Mouse (Mus musculus) inflammation-experienced regulatory T-cells, adult 6 months (primary cell): ENCODE results near the gene 1700025C18Rik. TPM values are rescaled to one million over a fixed set of nuclear protein-coding genes. Genes with fewer than 3 reads are reported as not detected.

Source experiments
- ATAC-seq: one replicate; pipeline ENCODE4 v1.8.0; 2017
- polyA plus RNA-seq, 3 experiments: library from polyadenylated mRNA; unstranded; fragments of 100-300 nt; shearing (Covaris generic); gene quantifications; one replicate each; pipeline ENCODE4 v1.2.1; 2017

The 1700025C18Rik gene
- polyA plus RNA-seq, result not detected

DNA sequence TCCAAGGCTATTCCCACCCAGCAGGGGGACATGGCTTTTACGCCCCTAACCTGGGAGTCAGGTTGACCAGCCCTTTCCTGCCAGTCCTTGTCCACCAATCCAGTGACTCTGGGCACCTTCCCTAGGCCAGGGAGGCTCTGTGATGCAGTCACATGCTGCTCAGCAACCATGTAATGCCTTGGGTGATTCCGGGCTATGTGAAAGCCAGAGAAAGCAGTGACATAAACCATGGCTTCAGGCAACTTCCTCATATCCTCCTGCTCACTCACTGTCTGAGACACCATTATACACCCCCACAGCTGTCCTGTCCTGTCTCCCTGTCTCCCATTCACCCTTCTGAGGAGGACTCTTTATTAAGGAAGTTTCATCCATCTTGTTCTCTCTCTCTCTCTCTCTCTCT, at the start of gene 1700025C18Rik:
Gene 1700025C18Rik (minus strand): TSS at position 101 of the 400 bp plus-strand sequence.
- ATAC-seq, result no peak

- no peak for ATAC-seq
Measured at GRCm38 (mm10) chr2:165136049-165136448, 45.5 kb upstream of the 1700025C18Rik start.

DNA sequence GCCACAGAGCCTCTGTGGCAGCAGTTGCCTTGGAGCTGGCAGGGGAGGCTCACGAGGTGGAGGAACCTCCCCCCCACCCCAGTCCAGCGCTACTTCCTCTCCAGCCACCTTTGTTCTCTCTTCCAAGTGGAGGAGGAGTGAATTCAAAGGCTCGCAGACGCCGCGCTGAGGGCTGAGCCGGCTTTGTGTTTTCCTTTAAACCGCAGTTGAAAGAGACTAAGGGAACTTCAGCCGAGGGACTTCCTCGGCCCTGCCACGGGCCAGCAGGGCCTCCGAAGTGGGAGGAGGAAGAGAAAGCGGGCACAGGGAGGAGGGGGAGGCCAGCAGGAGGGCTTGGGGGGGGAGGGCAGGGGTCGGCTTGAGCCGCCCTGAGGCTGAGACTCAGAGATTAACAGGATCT, 43.0 kb upstream of the 1700025C18Rik start:
- ATAC-seq, result no peak

- ATAC-seq, result no peak
Measured at GRCm38 (mm10) chr2:165131428-165131827, 40.9 kb upstream of the 1700025C18Rik start.

GRCm38 (mm10) chr2:165129189-165129588, 38.6 kb upstream of the 1700025C18Rik start:
- ATAC-seq, result no peak

DNA sequence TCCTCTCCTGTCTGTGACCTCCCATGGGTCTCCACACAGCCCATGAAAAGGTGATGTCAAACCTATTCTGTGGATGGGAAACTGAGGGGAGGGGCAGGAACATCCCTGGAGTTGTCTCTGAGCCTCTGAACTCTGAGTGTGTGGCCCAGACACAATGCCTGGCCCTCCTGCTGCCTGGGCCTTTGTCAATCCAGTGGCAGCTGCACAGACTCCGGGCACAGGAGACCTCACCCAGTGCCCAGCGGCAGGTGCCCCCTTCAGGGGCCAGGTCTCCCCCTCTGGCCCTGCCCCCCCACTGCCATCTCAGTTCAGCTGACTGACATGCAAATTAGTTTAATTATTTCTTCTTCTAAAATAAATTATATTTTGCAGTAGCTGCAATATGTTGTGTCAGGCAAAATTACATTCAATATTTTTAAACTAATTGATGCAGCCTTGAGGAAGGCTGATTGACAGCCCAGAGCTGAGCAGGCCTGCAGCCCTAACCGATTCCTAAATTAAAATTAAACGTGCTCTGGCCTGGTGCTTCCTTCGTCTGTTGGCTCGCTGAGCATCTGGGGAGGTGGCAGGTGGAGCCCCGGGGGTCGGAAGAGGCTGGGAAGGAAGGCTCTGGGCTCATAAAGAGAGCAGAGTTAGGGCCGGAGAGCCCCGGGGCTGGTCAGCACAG, 36.5 kb upstream of the 1700025C18Rik start:
- no peak for ATAC-seq

DNA sequence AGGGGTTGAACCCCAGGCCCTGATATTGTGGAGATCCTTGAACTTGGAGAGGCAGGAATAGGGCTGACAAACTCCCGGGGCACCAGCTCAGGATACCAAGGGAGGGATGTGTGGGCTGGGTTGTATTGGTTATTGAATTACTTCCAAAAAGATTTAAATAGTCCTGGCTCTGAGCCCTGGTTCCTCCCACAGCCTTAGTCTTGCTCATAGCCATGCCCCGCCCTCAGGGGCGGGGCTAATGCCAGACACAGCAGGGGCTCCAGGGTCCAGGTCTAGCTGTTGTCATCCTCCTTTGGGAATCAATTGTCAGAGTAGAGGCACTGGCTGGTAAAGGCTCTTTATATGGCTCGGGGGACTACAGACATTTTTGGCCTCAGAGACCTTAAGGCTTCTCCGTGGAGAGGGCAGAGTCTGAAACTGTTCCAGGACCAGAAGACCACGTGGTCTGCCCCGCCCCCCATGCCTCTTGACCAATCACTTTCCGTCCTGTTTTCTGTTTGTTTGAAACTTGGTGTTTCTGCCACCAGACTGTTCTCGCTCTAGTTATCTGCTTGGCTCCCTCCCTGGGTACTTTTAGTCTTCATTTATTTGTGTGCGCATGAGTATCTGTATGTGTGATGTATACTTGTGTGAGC, 30.8 kb upstream of the 1700025C18Rik start:
- no peak for ATAC-seq

DNA sequence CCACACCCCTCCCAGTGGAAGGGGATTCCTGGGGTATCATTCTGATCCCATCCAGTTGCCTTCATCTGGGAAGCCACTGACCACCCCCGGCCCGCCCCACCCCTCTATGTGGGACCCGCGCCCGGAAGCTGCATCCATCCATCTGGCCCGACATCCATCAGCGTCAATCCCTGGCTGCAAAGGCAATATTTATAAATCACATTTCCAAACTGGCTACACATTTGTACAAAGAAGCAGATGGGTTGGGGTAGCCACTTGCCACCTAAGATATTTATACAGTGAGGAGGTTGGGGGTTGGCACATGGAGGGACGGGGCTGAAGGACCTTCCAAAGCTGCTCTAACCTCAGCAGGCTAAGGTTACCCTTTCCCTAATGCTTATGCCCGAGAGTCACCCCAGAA, 30.2 kb upstream of the 1700025C18Rik start:
- no peak for ATAC-seq

DNA sequence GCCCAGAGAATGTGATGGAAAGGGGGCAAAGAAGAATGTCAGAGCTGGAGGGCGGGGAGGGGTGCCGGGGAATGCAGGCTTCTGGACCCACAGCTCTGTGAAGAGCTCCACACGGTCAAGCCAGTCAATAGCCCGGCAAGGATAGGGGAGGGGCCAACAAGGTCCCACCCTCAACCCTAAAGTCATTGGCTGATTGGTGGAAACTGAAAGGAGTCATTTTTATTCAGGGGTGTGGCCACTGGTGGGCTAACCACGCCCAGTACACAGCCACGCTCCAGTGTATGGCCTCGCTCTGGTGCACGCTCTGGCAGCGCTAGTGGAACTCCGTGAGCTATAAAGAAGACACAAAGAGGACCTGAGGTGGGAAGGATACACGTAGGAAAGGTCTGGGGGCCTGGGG, 23.2 kb upstream of the 1700025C18Rik start:
- ATAC-seq, result no peak

GRCm38 (mm10) chr2:165112149-165112548, 21.6 kb upstream of the 1700025C18Rik start:
- no peak for ATAC-seq

GRCm38 (mm10) chr2:165106585-165106984, 16.0 kb upstream of the 1700025C18Rik start:
- no peak for ATAC-seq

GRCm38 (mm10) chr2:165105513-165106079, 15.0 kb upstream of the 1700025C18Rik start:
- ATAC-seq, result no peak

DNA sequence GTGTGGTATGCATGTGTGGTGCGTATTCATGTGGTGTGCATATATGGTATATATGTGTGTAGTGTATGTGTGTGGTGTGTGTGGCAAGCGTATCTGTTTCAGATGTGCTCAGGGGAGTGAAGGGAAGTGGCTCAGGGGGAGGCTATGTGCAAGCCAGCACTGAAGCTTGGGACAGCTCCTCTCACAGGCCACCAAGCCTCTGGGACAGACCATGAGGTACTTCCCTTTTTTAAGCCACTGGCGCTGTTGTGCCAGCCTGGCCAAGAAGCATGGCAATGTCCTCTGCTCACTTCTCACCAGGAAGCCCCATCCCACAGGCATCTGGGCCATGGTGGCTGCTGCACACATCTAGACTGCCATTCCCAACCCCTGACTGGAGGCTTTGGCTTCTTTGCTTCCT, 12.4 kb upstream of the 1700025C18Rik start:
- no peak for ATAC-seq

- ATAC-seq, result no peak
Measured at GRCm38 (mm10) chr2:165100749-165101148, 10.2 kb upstream of the 1700025C18Rik start.

GRCm38 (mm10) chr2:165098861-165099260, 8.3 kb upstream of the 1700025C18Rik start:
- no peak for ATAC-seq

- no peak for ATAC-seq
Measured at GRCm38 (mm10) chr2:165096367-165096766, 5.8 kb upstream of the 1700025C18Rik start.

- ATAC-seq, result no peak
Measured at GRCm38 (mm10) chr2:165092393-165092792, 1.8 kb upstream of the 1700025C18Rik start.

GRCm38 (mm10) chr2:165091433-165091965, 949 bp upstream of the 1700025C18Rik start:
- no peak for ATAC-seq

GRCm38 (mm10) chr2:165089470-165089869, 1.1 kb downstream of the 1700025C18Rik start:
- no peak for ATAC-seq

- no peak for ATAC-seq
Measured at GRCm38 (mm10) chr2:165086634-165087033, 3.9 kb downstream of the 1700025C18Rik start.

DNA sequence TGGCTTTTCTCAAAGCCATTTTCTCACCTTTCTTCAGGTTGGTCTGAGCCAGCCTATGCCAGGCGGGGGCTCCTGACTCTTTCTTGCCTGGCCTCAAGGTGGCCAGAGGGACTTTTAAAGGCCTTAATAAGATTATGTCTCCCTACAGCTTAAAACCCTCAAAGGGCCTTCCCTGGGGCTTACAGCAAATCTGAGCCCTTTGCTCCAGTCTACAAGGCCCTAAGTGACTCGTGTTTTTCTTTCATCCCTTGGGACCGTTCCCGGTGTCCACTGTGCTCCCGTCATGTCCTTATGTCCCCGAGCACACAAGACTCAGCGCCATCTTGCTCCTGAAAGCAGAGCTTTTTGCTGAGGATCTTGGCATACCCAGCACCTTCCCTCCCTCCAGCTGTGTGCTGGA, 9.3 kb downstream of the 1700025C18Rik start:
- no peak for ATAC-seq

DNA sequence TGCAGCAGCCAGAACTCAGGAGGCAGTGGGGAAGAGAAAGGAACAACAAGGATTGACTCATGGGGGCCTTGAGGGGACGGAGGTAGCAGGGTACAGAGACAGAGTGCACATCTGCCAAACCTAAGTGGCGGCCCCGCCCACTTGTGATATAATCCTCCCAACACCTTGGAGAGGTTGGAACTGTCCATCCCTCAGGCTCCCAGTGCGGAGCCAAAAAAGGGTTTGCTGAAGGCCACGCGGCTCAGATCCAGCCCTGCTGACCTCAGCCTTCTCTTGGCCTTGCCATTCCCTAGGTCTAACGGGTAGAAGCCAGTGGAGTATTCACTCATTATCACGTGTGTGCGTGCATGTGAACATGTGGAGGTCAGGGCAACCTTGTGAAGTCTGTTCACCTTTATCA, 9.9 kb downstream of the 1700025C18Rik start:
- no peak for ATAC-seq

- no peak for ATAC-seq
Measured at GRCm38 (mm10) chr2:165078605-165079004, 11.9 kb downstream of the 1700025C18Rik start.

GRCm38 (mm10) chr2:165078045-165078444, 12.5 kb downstream of the 1700025C18Rik start:
- ATAC-seq, result no peak
